Mouse (Mus musculus): ENCODE measurements at regions not wholly inside any gene's neighbourhood (a gene's known extent, or its start where the extent isn't known, plus 50 kb on each side); places are given as distances from the start of the nearest gene placed in this dataset.

DNA sequence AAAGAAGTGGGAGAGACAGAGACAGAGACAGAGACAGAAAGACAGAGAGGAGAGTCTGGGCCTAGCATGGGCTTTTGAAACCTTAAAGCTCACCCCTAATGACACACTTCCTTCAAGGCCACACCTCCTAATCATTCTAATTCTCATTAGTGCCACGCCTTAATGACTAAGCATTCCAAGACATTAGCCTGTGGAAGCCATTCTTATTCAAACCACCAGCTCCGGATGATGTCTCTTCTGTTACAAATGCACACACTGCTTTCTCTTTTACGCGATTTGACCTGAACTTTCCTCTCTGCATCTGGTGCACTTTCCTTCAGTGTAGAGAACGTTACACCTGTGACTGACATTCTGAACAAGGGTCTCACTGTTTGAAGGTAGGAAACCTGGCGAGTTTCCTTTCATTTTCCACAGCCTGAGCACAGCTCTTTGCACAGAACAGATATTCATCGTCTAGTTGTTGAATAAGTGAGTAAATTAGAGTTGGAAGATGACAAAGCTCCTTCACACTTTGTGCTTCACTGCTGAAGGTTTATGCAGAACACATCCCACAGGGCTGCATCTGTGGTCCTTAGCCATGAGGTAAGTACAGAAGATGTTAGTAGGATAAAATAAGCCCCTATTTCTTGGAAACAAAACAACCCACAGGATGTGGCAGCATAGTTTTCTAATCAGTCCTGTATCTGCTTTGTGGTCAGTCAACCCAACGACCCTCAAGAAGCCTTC, 116.8 kb downstream of the Faxc start:
- intact Hi-C loops (cut with DNase I) = no loop called here
- DNase-seq = no peak

GRCm38 (mm10) chr4:22066785-22067433, 135.8 kb downstream of the Faxc start:
- intact Hi-C loops (cut with DNase I) = no loop called here
- DNase-seq = peak; percentile 17 to 31

- intact Hi-C loops (cut with DNase I) = no loop called here
- DNase-seq = no peak
Observed at GRCm38 (mm10) chr4:22067678-22068299, 136.7 kb downstream of the Faxc start.

DNA sequence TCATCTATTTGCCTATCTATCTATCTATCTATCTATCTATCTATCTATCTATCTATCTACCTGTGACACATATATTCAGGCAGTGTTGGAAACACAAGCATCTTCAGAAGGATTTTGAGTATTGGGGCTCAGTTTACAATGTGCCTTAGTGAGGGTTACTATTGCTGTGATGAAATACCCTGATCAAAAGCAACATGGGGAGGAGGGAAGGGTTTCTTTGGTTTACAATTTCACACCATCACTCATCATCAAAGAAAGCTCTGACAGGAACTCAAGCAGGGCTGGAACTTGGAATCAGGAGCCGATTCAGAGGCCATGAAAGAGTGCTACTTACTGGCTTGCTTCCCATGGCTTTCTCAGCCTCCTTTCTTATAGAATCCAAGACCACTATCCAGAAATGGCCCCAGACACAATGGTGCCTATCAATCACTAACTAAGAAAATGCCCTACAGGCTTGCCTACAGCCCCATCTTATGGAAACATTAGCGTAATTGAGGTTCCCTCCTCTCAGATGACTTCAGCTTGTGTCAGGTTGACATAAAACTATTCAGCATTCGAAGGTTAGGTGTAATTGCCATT, 157.2 kb downstream of the Faxc start:
- intact Hi-C loops (cut with DNase I) = no loop called here
- DNase-seq = no peak

- intact Hi-C loops (cut with DNase I) = no loop called here
- DNase-seq = no peak
Observed at GRCm38 (mm10) chr4:22089637-22090041, 158.5 kb downstream of the Faxc start.

DNA sequence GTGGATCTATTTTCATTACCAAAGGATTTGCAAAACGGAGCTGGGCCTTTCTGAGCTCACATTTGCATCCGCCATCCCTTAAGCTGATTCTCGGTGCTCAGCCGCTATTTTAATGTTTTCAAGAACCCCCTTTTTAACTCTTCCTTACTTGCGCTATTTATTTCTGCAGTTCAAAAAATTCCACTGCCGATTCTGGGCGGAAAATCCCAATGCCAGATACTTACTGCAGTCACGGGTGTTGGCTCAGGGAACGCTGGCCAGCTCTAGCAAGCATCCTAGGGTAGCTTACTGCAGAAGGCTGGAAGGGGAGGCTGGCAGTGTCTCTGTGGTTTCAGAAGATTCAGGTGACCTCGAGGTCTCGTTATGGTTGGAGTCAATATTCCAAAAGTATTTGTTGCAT, 159.4 kb downstream of the Faxc start:
- intact Hi-C loops (cut with DNase I) = no loop called here
- DNase-seq = no peak

GRCm38 (mm10) chr4:22092551-22092950, 161.4 kb downstream of the Faxc start:
- DNase-seq = no peak
- intact Hi-C loops (cut with DNase I) = no loop called here

DNA sequence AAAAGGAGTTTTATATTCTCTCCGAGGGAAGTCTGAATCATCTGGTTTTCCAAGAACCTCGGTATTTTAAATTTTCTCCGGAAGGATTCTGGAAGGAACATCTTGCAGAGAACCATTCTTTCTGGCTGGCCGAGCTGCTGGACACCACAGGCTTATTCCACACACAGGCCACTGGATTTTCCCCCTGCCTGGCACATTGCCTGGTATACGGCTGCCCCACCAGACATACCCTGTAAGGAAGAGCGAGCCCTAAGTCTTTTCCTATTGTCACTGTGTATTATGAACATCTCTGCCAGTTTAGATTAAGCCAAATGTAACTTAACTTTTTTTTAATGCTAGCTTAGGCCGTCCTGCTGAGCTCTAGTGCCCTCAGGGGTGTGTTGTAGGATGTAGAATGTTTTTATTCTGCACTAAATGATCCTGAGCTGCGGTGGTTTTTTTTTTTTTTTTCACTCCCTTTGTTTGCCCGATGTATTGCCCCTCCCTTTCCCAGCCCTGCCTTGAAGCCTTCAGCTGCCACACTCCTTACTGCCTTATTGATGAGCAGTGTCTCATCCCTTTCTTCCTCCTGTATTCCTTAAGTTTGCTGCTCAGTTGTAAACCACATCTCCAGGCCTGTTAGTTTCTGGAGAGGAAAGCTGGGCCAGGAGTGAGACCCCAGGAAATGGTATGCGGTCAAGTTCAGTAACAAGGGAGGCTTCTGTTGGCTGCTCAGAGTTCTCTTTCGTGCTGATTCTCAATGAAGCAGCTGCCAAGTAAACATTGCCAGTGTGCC, 164.3 kb downstream of the Faxc start:
- intact Hi-C loops (cut with DNase I) = no loop called here
- DNase-seq = no peak

DNA sequence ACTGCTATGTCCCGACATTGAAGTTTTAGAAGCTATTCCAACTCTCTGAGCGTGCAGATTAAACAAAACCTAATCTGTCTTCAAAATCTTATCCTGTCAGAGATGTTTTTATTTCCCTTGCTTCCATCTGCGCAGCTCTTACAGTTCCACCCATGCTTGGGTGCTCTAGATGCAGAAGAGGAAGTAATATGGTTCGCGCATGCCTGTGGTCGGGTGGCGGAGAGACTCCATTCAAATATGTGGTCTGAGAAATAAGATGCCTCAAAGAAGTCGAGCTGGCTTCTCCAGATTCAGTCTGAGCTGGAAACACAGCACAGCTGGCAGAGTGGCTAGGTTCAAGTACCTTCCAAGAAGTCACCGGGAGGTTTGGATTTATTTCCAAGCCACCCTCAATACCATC, 167.5 kb downstream of the Faxc start:
- DNase-seq = no peak
- intact Hi-C loops (cut with DNase I) = no loop called here

DNA sequence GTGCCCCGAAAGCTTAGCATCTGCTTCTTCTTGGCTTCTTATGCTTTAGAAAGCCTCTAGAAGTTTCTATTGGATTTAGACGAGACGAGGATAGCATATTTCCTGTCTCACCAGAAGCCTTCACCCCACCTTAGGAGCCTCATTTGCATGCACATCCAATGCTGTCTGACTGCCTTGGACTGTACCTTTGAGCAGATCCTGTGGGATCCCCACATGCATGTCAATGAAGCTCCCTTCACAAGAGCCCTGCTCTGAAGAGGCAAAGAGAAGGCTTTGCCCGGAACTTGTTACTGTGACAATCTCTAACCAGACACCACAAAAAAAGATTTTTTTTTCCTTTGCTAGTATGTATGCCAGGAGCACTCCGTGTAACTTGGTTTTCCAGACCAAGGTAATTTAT, 171.3 kb downstream of the Faxc start:
- no peak for DNase-seq
- intact Hi-C loops (cut with DNase I) = no loop called here

GRCm38 (mm10) chr4:22103001-22103587, 172.0 kb downstream of the Faxc start:
- intact Hi-C loops (cut with DNase I) = no loop called here
- no peak for DNase-seq

GRCm38 (mm10) chr4:22106883-22107282, 175.8 kb downstream of the Faxc start:
- no peak for DNase-seq
- intact Hi-C loops (cut with DNase I) = no loop called here

DNA sequence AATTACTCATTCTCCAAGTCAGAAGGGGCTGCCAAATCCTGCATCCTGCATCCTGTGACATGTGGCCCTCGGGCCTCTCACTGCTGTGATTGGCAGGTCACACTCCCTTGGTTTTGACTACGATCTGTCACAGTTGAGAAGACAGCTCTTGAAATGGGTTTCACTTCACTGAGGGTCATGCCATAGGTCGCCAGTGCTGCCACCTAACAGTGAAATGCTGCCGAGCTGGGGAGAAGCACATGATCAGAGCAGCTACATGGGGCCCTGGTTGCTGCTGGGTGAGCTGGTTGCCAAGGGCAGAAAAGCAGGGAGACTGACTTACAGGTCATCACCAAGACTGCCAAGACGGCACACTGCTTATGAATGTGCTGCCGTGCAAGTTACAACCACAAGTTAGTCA, 178.3 kb downstream of the Faxc start:
- intact Hi-C loops (cut with DNase I) = no loop called here
- DNase-seq = no peak

GRCm38 (mm10) chr4:22110400-22110799, 179.3 kb downstream of the Faxc start:
- intact Hi-C loops (cut with DNase I) = no loop called here
- no peak for DNase-seq

- intact Hi-C loops (cut with DNase I) = no loop called here
- DNase-seq = peak; percentile 25
Observed at GRCm38 (mm10) chr4:22112209-22112608, 181.1 kb downstream of the Faxc start.

GRCm38 (mm10) chr4:22114451-22114850, 183.3 kb downstream of the Faxc start:
- DNase-seq = no peak
- intact Hi-C loops (cut with DNase I) = no loop called here

DNA sequence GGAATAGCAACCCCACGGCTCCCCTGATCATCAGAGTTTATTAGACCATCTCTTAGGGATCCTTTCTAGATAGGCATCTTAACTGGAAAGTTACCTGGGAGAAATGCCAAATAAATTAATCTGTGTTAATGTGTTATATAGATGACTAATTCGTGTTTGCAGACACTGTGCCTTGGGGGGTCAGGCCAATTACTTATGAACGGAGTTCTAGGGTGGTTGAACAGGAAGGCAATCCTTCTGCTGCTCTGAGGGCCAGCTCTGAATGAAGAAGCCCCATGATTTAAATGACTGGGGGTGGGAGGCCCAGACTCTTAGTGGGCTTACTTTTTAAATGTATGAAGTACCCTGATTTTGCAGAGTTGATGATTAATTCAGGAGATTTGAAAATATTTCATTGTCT, 188.7 kb downstream of the Faxc start:
- intact Hi-C loops (cut with DNase I) = no loop called here
- DNase-seq = no peak

DNA sequence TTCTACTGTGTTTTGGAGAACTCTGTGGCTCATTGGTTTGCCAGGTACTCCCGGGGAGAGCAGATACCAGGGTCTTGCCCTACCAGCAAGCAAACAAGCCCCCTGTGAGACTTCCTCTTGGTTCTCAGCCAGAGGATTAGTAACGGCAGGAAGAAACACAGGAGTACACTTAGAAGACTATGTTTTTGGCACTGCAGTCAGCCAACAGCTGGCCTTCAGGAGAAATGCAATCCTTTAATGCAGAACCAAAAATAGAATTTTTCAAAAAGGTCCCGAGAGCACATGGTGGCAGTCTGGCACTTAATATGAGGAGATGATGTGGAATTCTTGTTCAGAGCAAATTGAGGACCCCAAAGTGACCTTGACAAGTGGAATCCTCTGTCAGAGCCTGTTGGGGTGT, 189.8 kb downstream of the Faxc start:
- DNase-seq = peak; percentile 30 to 37
- intact Hi-C loops (cut with DNase I) = no loop called here

DNA sequence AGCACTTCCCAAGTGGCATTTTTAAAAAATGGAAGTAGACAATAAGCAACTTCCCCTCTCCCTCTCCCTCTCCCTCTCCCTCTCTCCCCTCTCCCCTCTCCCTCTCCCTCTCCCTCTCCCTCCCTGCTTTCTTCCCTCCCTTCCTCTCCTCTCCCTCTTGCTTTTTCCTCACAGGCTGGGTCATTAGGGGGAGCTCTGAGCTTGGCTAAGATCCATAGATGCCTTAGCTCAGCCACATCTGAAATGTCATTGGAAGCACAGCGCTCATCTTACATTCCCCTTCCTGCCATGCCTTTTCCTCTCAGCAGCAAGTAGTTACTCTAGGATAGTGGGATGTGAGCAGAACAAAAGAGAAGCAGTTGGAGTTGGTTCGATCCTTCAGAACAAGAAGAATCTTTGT, 190.3 kb downstream of the Faxc start:
- intact Hi-C loops (cut with DNase I) = no loop called here

DNA sequence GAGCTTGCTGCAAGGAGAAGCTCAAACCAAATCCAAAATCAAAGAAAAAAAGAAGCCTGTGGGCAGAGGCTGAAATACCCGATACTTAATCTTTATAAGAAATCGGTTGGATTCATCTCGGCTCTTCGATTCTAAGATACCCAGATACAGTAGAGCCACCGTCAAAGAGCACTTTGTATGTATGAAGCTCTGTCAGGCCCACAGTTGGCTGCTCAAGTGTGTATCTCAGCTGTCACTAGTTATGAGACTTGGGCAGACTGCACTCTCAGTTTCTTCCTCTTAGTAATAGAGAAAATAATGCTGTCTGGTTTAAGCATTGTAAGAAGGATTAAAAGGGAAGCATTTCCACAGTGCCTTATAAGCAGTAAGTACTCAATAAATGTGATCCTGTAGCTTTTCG, 193.7 kb downstream of the Faxc start:
- intact Hi-C loops (cut with DNase I) = no loop called here

More for the DNA sequence above, 190.3 kb downstream of the Faxc start:
- no peak for DNase-seq

DNA sequence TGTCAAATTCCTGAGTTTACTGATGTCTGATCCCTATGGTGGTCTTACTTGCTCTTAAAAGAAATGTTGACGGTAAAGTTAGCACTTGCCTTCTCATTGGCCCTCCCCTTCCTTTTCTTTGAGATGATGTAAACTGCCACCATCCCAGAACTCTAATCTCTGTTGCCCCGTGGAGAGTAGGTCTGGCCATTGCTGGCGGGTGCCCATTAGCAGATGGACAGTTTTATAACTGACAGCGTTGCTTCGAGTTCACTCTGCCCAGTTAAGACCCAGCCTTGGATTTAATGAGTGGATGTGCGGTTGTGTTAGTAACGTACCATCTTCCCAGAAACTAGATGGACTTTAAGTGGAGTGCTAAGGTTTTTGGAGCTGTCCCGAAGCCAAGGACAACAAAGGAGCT, 199.4 kb downstream of the Faxc start:
- no peak for DNase-seq
- intact Hi-C loops (cut with DNase I) = loop anchor here (10.0 kb wide), 1 partner anchor 344 kb away; no protein-coding TSS in a partner anchor

More for the DNA sequence above, 193.7 kb downstream of the Faxc start:
- DNase-seq = no peak
